Mouse (Mus musculus) MEL (cell line): ENCODE measurements around the gene Sap30.

Experiments used
- EP300 ChIP-seq, 2 experiments: IDR thresholded peaks; 2 replicates each; pipeline ENCODE4 v1.6.1; 2011; ENCODE audit warnings: improper control_type of control experiment in 2 of 2, low read length in 2 of 2, low read depth in 1 of 2, mild to moderate bottlenecking in 1 of 2
- HCFC1 ChIP-seq: IDR thresholded peaks from 2 replicates; pipeline ENCODE4 v1.6.1; 2012; ENCODE audit warnings: low read depth, mild to moderate bottlenecking, inconsistent platforms, low read length, improper control_type of control experiment, moderate library complexity

GRCm38 (mm10) chr8:57441131-57441530 lies 46.5 kb downstream of the Sap30 start:
- TF ChIP-seq HCFC1: no peak
- no peak for TF ChIP-seq EP300 (IDR thresholded peaks at IDR 0.05; ENCODE audit: low read depth in 1 of 2, low read length in 2 of 2)
